Mouse (Mus musculus) megakaryocyte, embryonic 14.5 days (primary cell): ENCODE data around the gene Omp.

Experiments
- FLI1 ChIP-seq: IDR thresholded peaks from 2 replicates; pipeline ENCODE4 v1.6.1; 2012; ENCODE audit warnings: low read length, inconsistent platforms, mixed read lengths
- GATA1 ChIP-seq: IDR thresholded peaks from 3 replicates; pipeline ENCODE4 v1.6.1; 2012; ENCODE audit warnings: mixed read lengths, low read length, inconsistent platforms, borderline replicate concordance

DNA sequence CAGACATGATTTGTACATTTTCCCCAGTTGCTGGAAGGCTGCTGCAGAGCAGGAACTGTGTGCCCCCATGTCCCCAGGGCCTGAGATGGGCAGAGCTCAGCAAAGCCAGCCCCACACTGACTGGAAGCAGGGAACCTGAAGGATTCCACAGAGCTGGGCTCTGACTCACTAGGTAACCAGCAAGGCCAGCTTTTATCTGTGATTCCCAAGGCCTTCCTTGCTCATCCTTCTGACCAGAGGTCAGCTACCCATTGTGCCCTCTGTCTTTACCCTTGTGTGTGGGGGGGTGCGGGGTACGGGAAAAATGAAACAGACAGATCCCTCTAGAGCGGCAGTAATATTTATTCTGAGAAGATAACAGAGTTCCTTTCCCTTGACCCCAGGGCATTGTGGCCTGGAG is 24.1 kb downstream of the Omp start:
- TF ChIP-seq GATA1 (no peak), FLI1 (no peak)
